Mouse (Mus musculus) limb, embryonic 14.5 days (tissue): ENCODE results near the gene Cyp4f37. TPM values are rescaled to one million over a fixed set of nuclear protein-coding genes. Genes with fewer than 3 reads are reported as not detected.
"Not testable (repeated sequence)": the region's sequence is repeated elsewhere in the genome, so short reads cannot be mapped to it uniquely, and the experiment has no call there.

Experiments
- ATAC-seq: fragments of 200-750 bp; cut with Nextera tagmentation; 2 replicates; pipeline ENCODE4 v1.8.0; 2017; ENCODE audit warnings: low read depth, moderate number of reproducible peaks, moderate TSS enrichment; ENCODE audit not compliant: low FRiP score
- DNase-seq: peaks from one replicate; pipeline ENCODE4 v3.0.0-alpha.2; 2015; ENCODE audit warnings: low spot score
- H3K27ac ChIP-seq: fragments of 300-500 bp; sonication (generic); replicated peaks from 2 replicates; pipeline ENCODE4 v1.5.1; 2014; ENCODE audit warnings: low read depth, mild to moderate bottlenecking, low read length, moderate library complexity, mixed read lengths
- H3K27me3 ChIP-seq: fragments of 300-500 bp; sonication (generic); 2 replicates; pipeline ENCODE4 v1.6.1; 2014; ENCODE audit warnings: low read length, mixed read lengths; ENCODE audit not compliant: control insufficient read depth, insufficient read depth
- H3K36me3 ChIP-seq: fragments of 300-500 bp; sonication (generic); 2 replicates; pipeline ENCODE4 v1.6.1; 2014; ENCODE audit warnings: mild to moderate bottlenecking, low read length, moderate library complexity, mixed read lengths; ENCODE audit not compliant: control insufficient read depth, insufficient read depth
- H3K4me1 ChIP-seq: fragments of 300-500 bp; sonication (generic); 2 replicates; pipeline ENCODE4 v1.6.1; 2014; ENCODE audit warnings: antibody characterized with exemption, low read length, mixed read lengths; ENCODE audit not compliant: control insufficient read depth, insufficient read depth
- H3K4me2 ChIP-seq: fragments of 300-500 bp; sonication (generic); replicated peaks from 2 replicates; pipeline ENCODE4 v1.6.1; 2014; ENCODE audit warnings: low read depth, mild to moderate bottlenecking, low read length, moderate library complexity; ENCODE audit not compliant: severe bottlenecking
- H3K4me3 ChIP-seq: fragments of 300-500 bp; sonication (generic); replicated peaks from 2 replicates; pipeline ENCODE4 v1.5.1; 2014; ENCODE audit warnings: low read length
- H3K9ac ChIP-seq: fragments of 300-500 bp; sonication (generic); 2 replicates; pipeline ENCODE4 v1.6.1; 2014; ENCODE audit warnings: mild to moderate bottlenecking, low read depth, low read length, moderate library complexity; ENCODE audit not compliant: severe bottlenecking
- H3K9me3 ChIP-seq: fragments of 300-500 bp; sonication (generic); 2 replicates; pipeline ENCODE4 v1.6.1; 2016; ENCODE audit warnings: low read length; ENCODE audit not compliant: control insufficient read depth
- POLR2A ChIP-seq: fragments of 200-500 bp; IDR thresholded peaks from 2 replicates; pipeline ENCODE4 v1.8.0; 2012; ENCODE audit warnings: inconsistent platforms, mild to moderate bottlenecking, moderate library complexity, borderline replicate concordance; ENCODE audit not compliant: insufficient read depth, insufficient read length; ENCODE audit errors: extremely low read depth
- WGBS: fragments of 180-500 bp; shearing (Covaris S2); extraction: QIAGEN DNeasy Blood & Tissue Kit; methylation state at CpG from one replicate; pipeline ENCODE4 v1.1.7; 2014; 5-methylcytosine and 5-hydroxymethylcytosine counted together
- polyA plus RNA-seq, 2 experiments: library from polyadenylated mRNA; depleted of rRNA in 1 of 2; stranded (reverse) in 1 of 2; unstranded in 1 of 2; fragments of >200 nt; fragmentation: Nextera tagmentation in 1 of 2; extraction: Ambion mirVana in 1 of 2; gene quantifications; 2 replicates each; pipeline versions ENCODE4 v1.2.1 to v1.2.3; 2012 to 2014

Gene Cyp4f37
- polyA plus RNA-seq, 2 experiments, result not detected

- Histone ChIP-seq H3K4me1 (no peaks in the 10 kb centered on the region), H3K9ac (no peak overlapping the region), H3K9me3 (no peaks in the 10 kb centered on the region), H3K36me3 (no peaks in the 10 kb centered on the region), H3K4me3 (no peak overlapping the region), H3K27me3 (no peaks in the 10 kb centered on the region), H3K4me2 (no peak overlapping the region), H3K27ac (no peak overlapping the region)
- ATAC-seq (no peak), DNase-seq (no peak)
- TF ChIP-seq POLR2A, result no peak
- 79% methylated on average over 3 of the region's 3 CpGs for WGBS
Measured at GRCm38 (mm10) chr17:32610896-32611295, 10.2 kb upstream of the Cyp4f37 start.

GRCm38 (mm10) chr17:32612417-32612816 is 8.7 kb upstream of the Cyp4f37 start:
- H3K4me3 ChIP-seq, result no peak overlapping the region
- H3K9ac ChIP-seq, result no peak overlapping the region
- H3K27me3 ChIP-seq, result no peaks in the 10 kb centered on the region
- no peaks in the 10 kb centered on the region for H3K4me1 ChIP-seq
- no peak overlapping the region for H3K4me2 ChIP-seq
- DNase-seq (no peak), ATAC-seq (no peak)
- WGBS, result 69% methylated on average over 3 of the region's 3 CpGs
- TF ChIP-seq POLR2A, result no peak
- no peaks in the 10 kb centered on the region for H3K9me3 ChIP-seq
- no peak overlapping the region for H3K27ac ChIP-seq
- H3K36me3 ChIP-seq, result no peaks in the 10 kb centered on the region

- DNase-seq (no peak), ATAC-seq (no peak)
- H3K4me3 ChIP-seq, result no peak overlapping the region
- H3K4me1 ChIP-seq, result no peaks in the 10 kb centered on the region
- H3K36me3 ChIP-seq, result no peaks in the 10 kb centered on the region
- 65% methylated on average over 1 of the region's 1 CpGs for WGBS
- TF ChIP-seq POLR2A, result no peak
- H3K27me3 ChIP-seq, result no peaks in the 10 kb centered on the region
- H3K9me3 ChIP-seq, result peaks cover 4% of the 10 kb centered on the region; the same call in 1 of the 2 replicates
- H3K27ac ChIP-seq, result no peak overlapping the region
- no peak overlapping the region for H3K4me2 ChIP-seq
- no peak overlapping the region for H3K9ac ChIP-seq
Measured at GRCm38 (mm10) chr17:32617252-32617651, 3.9 kb upstream of the Cyp4f37 start.

GRCm38 (mm10) chr17:32629726-32630125 is 8.6 kb downstream of the Cyp4f37 start:
- H3K4me2 ChIP-seq, DNase-seq, H3K27ac ChIP-seq, H3K9me3 ChIP-seq, H3K36me3 ChIP-seq, H3K4me3 ChIP-seq, H3K27me3 ChIP-seq, H3K9ac ChIP-seq, H3K4me1 ChIP-seq, ATAC-seq: not testable (repeated sequence)
- WGBS, result 85% methylated on average over 6 of the region's 7 CpGs

- Histone ChIP-seq H3K4me1 (no peaks in the 10 kb centered on the region), H3K4me2 (no peak overlapping the region), H3K9ac (no peak overlapping the region), H3K9me3 (no peaks in the 10 kb centered on the region), H3K27me3 (no peaks in the 10 kb centered on the region), H3K27ac (no peak overlapping the region), H3K36me3 (no peaks in the 10 kb centered on the region), H3K4me3 (no peak overlapping the region)
- WGBS, result 70% methylated on average over 3 of the region's 3 CpGs
- TF ChIP-seq POLR2A, result no peak
- ATAC-seq (no peak), DNase-seq (no peak)
Measured at GRCm38 (mm10) chr17:32631936-32632335, 10.8 kb downstream of the Cyp4f37 start.

GRCm38 (mm10) chr17:32634242-32634971 is 13.3 kb downstream of the Cyp4f37 start:
- H3K4me1 ChIP-seq, H3K36me3 ChIP-seq, DNase-seq, H3K27me3 ChIP-seq, H3K9me3 ChIP-seq, H3K27ac ChIP-seq, ATAC-seq: not testable (repeated sequence)
- WGBS, result 83% methylated on average over 9 of the region's 9 CpGs
- peak overlapping the region; percentile 32 for H3K4me3 ChIP-seq
- H3K4me2 ChIP-seq, result peak overlapping the region; percentile 55
- peak overlapping the region; percentile 43; the same call in 1 of the 2 replicates for H3K9ac ChIP-seq
